Mouse (Mus musculus) adrenal gland, adult 8-10 months (tissue): ENCODE measurements around the gene Yipf1. TPM values are rescaled to one million over a fixed set of nuclear protein-coding genes. Genes with fewer than 3 reads are reported as not detected.

Experiments used
- DNase-seq: peaks from one replicate; pipeline ENCODE4 v3.0.0; 2022
- total RNA-seq, 4 experiments: library from RNA; stranded (reverse); gene quantifications; 2 replicates each; pipeline ENCODE4 v1.2.4; 2022

Gene Yipf1
- total RNA-seq, 4 experiments from 2014 or later = 54.4 to 81.5 (median 68.7) TPM

DNA sequence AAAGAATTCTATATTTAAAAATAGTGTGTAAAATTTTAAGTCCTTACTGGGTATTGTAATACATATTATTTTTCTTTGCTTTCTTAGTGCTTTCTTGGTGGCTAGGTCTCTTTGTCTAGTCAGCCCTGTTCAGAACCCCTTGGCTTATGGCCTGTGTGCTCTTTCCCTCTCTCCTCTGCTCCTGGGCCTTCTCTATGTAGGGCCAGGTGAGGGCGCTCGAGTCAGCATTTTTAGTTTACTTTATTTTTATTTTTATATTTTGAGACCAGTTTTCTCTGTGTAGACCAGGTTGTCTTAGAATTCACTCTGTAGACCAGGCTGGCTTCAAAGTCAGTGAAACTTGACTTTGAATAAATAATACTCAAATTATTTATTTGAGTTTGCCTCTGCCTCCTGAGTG, 58.1 kb downstream of the Yipf1 start:
- no peak for DNase-seq

DNA sequence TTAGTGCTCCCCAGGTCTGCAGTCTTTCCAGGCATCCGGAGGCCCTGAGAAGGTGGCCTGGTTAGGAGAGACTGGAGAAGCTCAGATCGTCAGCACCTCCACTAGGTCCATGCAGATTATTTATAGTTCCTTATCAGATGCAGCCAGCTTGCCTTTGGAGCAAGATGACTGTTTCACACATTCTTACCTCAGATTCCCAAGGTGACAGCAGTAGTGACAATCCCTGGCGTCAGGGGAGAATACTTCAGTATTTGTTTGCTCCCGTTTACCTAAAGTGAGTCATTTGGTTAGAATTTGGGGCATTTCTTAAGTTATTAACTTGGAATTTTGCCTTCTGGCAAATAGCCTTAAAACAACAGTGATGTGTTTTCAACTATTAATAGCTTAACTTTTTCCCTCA, 60.5 kb downstream of the Yipf1 start:
- DNase-seq = no peak

DNA sequence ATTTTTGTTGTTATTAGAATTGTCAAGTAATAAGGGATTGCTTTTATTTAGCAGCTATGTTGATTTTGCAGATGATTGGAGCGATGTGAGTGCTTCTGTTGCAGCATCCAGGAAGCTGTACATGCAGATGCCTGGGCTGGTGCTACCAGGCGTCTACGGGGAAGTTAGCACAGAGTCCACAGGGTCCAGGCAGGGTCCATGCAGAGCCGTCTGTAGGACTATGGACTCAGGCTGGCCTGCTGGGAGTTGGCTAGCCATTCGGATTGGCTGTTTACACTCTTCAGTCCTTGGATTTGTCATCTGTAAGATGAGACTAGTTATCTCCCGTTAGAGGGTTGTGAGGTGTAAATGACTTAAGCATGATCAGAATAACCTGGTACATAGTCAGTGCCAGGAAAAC, 64.8 kb downstream of the Yipf1 start:
- DNase-seq = no peak

DNA sequence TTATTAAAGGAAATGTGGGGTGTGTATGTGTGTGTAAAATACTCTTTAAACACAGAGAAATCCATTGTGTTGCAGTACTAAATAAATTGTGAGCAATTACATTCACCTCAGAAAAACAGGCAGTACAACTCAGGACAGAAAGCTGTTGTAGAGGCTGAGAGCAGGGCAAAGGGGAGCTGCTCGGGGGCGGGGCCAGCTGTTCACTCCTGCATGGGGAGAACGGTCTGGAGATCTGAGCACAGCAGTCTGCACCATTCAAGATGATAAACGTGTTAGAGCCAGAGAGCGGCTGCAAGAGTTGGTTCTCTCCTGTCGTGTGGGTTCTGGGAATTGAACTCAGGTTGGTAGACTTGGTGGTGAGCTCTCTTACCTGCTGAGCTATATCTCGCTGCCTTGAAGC, 66.7 kb downstream of the Yipf1 start:
- DNase-seq = no peak

DNA sequence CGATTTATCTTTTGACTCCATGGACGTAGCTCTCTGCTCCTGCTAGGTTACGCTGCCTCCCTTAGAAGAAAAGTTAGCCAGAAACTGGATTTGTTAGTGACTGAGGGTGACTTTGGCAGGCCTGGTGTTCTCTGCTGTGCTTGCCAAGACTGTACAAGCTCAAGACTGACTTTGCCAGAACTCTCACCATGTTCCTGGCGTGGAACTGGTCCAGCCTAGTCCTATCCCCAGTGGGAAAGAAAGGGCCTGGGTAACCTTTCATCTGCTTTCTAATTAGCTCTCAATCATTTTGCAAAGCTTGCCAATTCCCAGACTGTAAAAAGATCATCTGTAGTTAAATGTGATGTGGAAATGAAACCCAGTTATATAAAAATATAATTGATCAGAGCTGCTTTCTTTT, 72.9 kb downstream of the Yipf1 start:
- DNase-seq = no peak

DNA sequence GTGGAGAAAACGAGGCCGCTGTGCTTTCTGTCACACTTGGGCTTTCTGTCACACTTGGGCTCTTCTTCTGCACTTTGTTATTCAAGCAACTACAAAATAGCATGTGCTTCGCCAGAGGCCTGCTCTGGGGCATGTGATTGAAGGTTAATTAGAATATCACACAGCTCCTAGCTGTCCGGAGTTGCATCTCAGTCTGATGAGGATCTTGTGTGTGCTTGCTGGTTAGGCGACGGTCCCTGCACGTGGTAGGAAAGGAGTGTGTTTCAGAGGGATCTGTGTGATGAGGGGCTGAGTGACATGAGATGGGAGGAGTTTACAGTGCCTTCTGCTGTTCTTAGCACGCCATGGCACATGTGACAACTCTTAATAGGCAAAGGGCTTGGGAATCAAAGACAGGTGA, 73.3 kb downstream of the Yipf1 start:
- no peak for DNase-seq

DNA sequence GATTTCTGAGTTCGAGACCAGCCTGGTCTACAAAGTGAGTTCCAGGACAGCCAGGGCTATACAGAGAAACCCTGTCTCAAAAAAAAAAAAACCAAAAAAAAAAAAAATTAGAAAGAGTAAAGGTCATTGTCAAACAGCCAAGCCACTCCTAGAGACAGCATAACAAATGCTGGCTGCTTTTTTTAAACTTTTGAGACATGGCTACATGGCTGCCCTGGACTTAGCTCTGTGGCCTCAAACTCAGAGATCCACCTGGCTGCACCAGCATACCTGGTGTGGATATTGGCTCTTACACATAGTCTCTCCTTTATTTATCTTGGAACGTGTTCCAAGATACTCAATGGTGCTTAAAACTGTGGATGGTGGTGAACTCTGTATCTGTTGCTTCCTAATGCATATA, 74.1 kb downstream of the Yipf1 start:
- DNase-seq = no peak

DNA sequence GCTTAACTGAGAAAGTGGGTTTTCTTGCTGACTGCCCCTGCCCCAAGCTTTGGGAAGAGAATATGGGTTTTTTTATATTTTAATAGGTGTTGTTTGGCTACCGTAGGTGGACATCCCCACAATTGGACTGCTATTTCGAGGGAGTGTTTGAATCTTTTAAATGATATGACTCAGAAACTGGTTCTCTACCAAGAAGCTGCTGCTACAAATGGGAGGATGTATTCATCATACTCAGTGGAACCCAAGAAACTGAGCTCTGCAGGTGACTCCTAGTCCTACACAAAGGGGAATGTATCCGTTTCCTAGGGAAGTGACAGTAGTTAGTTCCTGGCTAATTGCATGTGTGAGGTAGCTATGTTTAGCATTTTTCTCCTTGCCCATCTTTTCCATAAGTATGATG, 75.2 kb downstream of the Yipf1 start:
- no peak for DNase-seq

DNA sequence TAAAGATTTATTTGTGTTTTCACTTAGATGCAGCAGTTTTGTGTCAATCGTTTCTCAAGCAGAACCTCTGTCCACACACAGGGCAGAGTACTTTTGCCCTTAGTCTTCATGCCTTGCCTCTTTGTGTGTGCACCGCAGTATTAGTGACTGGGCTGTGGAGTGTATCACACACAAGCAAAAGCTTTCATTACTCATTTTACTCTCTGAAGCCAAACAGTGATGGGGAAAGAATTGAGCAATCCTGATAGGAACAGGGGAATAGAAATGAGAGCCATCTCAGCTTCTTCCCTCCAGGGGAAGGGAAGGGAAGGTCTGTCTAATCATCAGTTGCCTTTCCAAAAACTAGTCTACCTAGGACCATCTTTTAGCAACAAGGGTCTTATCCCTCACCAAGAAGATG, 79.6 kb downstream of the Yipf1 start:
- DNase-seq = no peak

Other genes starting within 250 kb of the Yipf1 start
- 100 to 1,000 TPM; 102 to 114 (median 112) TPM for gene Mrpl37, start 247.5 kb upstream of the Yipf1 start, total RNA-seq
- 10 to 100 TPM; 28.6 to 43.4 (median 29.7) TPM for gene Cyb5rl, start 247.4 kb upstream of the Yipf1 start, total RNA-seq
- under 1 TPM; 0.09 to 0.14 (median 0.12) TPM for gene Cdcp2, start 217.5 kb upstream of the Yipf1 start, total RNA-seq
- gene Tmem59, start 136.0 kb upstream of the Yipf1 start, total RNA-seq = 100 to 1,000 TPM; 451 to 533 (median 471) TPM
- 10 to 100 TPM; 23.3 to 31.5 (median 27.7) TPM for gene Tceanc2, start 135.2 kb upstream of the Yipf1 start, total RNA-seq
- gene Ldlrad1, start 105.2 kb upstream of the Yipf1 start, total RNA-seq = not detected
- 10 to 100 TPM; 24.4 to 36.1 (median 30.6) TPM for gene Lrrc42, start 60.8 kb upstream of the Yipf1 start, total RNA-seq
- 10 to 100 TPM; 16.2 to 23.9 (median 20.9) TPM for gene Hspb11, start 60.8 kb upstream of the Yipf1 start, total RNA-seq
- gene Dio1, start 7.2 kb upstream of the Yipf1 start, total RNA-seq = not detected
- gene Ndc1, start 53.4 kb downstream of the Yipf1 start, total RNA-seq = 10 to 100 TPM in 3 of 4 experiments, 1 to 10 TPM in 1; 8.9 to 15.1 (median 11.9) TPM
- gene Glis1, start 120.2 kb downstream of the Yipf1 start, total RNA-seq = 1 to 10 TPM in 1 of 4 experiments, under 1 TPM in 3; 0.32 to 2.6 (median 0.79) TPM